Mouse (Mus musculus) spleen, adult 2 months (tissue): ENCODE data around the gene Tshb.

ENCODE experiments used
- CTCF ChIP-seq: fragments of 200-500 bp; IDR thresholded peaks from 2 replicates; pipeline ENCODE4 v1.5.1; 2011; ENCODE audit warnings: mild to moderate bottlenecking, inconsistent platforms; ENCODE audit not compliant: insufficient read depth, insufficient read length, insufficient replicate concordance; ENCODE audit errors: extremely low read depth
- POLR2A ChIP-seq: fragments of 200-500 bp; IDR thresholded peaks from 2 replicates; pipeline ENCODE4 v1.6.1; 2011; ENCODE audit warnings: low read depth, low read length, inconsistent platforms

DNA sequence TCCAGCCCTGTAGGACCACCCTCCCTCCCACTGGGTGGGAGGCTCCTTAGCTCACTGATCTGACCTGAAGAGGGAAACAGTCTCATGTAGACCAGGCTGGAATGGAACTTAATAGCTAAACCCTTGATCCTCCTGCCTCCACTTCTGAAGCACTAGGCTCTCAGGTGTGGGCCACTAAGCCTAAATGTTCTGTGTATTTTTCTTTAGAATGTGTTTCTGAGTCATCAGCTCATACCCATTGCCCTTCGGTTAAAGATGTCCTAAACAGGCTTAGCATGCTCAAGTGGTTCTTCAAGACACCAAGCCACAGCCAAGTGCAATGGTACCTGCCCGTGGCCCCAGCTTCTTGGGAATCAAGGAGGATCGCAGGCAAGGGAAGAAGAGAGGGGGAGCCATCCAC lies 31.0 kb downstream of the Tshb start:
- no peak for TF ChIP-seq CTCF
- TF ChIP-seq POLR2A = no peak
